Mouse (Mus musculus) gastrocnemius, postnatal 4 days (tissue): ENCODE measurements at regions not wholly inside any gene's neighbourhood (a gene's known extent, or its start where the extent isn't known, plus 50 kb on each side); places are given as distances from the start of the nearest gene placed in this dataset.

ENCODE experiments used
- DNase-seq, 2 experiments: peaks; one replicate each; pipeline ENCODE4 v3.0.0; 2021 to 2022; ENCODE audit warnings: low spot score in 2 of 2, mixed read lengths in 2 of 2

GRCm38 (mm10) chr2:179318046-179318445 lies 124.2 kb upstream of the Cdh4 start:
- no peak for DNase-seq

- DNase-seq = no peak
These were observed 117.0 kb upstream of the Cdh4 start for GRCm38 (mm10) chr2:179325242-179325641.

- DNase-seq = no peak
These were observed 109.2 kb upstream of the Cdh4 start for GRCm38 (mm10) chr2:179332872-179333489.

- no peak for DNase-seq
These were observed 108.6 kb upstream of the Cdh4 start for GRCm38 (mm10) chr2:179333587-179333986.

GRCm38 (mm10) chr2:179336235-179336634 lies 106.0 kb upstream of the Cdh4 start:
- no peak for DNase-seq

- DNase-seq = no peak
These were observed 89.6 kb upstream of the Cdh4 start for GRCm38 (mm10) chr2:179352676-179353075.

- DNase-seq = no peak
These were observed 87.4 kb upstream of the Cdh4 start for GRCm38 (mm10) chr2:179354866-179355265.

GRCm38 (mm10) chr2:179370882-179371546 lies 71.2 kb upstream of the Cdh4 start:
- DNase-seq = no peak

- DNase-seq = no peak
These were observed 70.7 kb upstream of the Cdh4 start for GRCm38 (mm10) chr2:179371553-179371952.

- DNase-seq = no peak
These were observed 62.4 kb upstream of the Cdh4 start for GRCm38 (mm10) chr2:179379691-179380443.

GRCm38 (mm10) chr2:179380444-179380705 lies 61.9 kb upstream of the Cdh4 start:
- no peak for DNase-seq

- no peak for DNase-seq
These were observed 60.3 kb upstream of the Cdh4 start for GRCm38 (mm10) chr2:179381916-179382315.

GRCm38 (mm10) chr2:179382594-179382993 lies 59.6 kb upstream of the Cdh4 start:
- DNase-seq = no peak

GRCm38 (mm10) chr2:179386871-179387270 lies 55.4 kb upstream of the Cdh4 start:
- no peak for DNase-seq

GRCm38 (mm10) chr2:179390486-179390885 lies 51.7 kb upstream of the Cdh4 start:
- DNase-seq = no peak

- no peak for DNase-seq
These were observed 51.2 kb upstream of the Cdh4 start for GRCm38 (mm10) chr2:179390924-179391461.
